Mouse (Mus musculus): ENCODE results near the gene Fam71b. TPM values are rescaled to one million over a fixed set of nuclear protein-coding genes. Genes with fewer than 3 reads are reported as not detected.
"Not testable (repeated sequence)": the region's sequence is repeated elsewhere in the genome, so short reads cannot be mapped to it uniquely, and the experiment has no call there.

The Fam71b gene
- polyA plus RNA-seq, 1 experiment from 2014 or later, result not detected

- H3K27me3 ChIP-seq (ENCODE audit: control insufficient read depth, insufficient read depth, low read length), result no peaks in the 10 kb centered on the region
- no peak overlapping the region for H3K4me3 ChIP-seq (replicated peaks; ENCODE audit: low read length)
- no peak overlapping the region for H3K4me2 ChIP-seq (ENCODE audit: low read depth, low read length)
- ATAC-seq (ENCODE audit: insufficient read depth, low FRiP score), result no peak
- no peak overlapping the region for H3K27ac ChIP-seq (ENCODE audit: low read length)
- no peaks in the 10 kb centered on the region for H3K36me3 ChIP-seq (ENCODE audit: control insufficient read depth, insufficient read depth, low read length)
- no peak overlapping the region for H3K9ac ChIP-seq (ENCODE audit: low read length)
- 45% methylated on average over 10 of the region's 10 CpGs for WGBS
- no peaks in the 10 kb centered on the region for H3K4me1 ChIP-seq (ENCODE audit: control insufficient read depth, insufficient read depth, low read length)
- H3K9me3 ChIP-seq (replicated peaks; ENCODE audit: control insufficient read depth, low read length), result no peaks in the 10 kb centered on the region
These were observed 10.4 kb downstream of the Fam71b start for GRCm38 (mm10) chr11:46406721-46407120.

DNA sequence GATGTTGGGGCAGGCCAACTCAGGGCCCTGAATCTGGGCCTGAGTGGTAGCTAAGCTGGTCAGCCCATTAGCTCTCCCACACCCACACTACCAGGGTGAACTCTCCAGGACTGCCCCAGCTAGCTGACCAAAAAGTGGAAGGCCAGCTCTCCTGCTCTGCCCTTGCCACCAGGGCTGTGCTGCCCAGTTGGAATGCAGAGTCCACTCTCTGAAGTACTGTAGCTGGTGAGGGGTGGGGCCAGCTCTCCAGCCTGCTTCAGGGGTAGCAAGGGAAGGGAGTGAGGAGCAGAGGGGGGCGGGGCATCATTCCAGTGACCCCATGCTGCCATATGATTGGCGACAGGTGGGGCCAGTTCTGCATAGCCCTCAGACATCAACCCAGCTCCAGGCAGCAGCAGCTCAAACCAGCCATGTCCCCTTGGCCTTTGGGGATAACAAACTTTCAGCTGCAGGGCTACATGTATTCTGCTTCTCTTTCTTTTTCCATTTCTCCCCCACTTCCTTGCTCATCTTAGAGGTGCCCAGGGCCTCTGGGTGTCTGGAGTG is 13.7 kb downstream of the Fam71b start:
- 45% methylated on average over 2 of the region's 2 CpGs for WGBS

DNA sequence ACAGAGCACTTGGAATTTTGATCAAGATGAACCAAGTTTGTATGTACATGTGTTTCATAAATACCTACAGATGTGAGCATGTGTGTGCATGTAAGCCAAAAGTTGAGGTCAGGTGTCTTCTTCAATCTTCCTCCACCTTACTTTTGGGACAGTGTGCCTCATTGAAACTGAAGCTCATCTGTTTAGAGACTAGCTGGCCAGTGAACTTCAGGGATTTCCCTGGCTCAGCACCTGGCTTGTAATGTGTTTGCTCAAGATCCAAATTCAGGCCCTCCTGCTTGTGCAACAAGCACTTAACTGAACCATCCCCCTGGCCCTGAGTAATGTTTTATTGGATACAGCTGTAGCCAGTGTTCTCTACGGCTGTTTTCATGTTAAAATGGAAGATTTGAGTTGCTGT is 22.1 kb downstream of the Fam71b start:
- Histone ChIP-seq H3K4me1 (ENCODE audit: control insufficient read depth, insufficient read depth, low read length) (no peaks in the 10 kb centered on the region), H3K9me3 (replicated peaks; ENCODE audit: control insufficient read depth, low read length) (no peaks in the 10 kb centered on the region), H3K4me2 (ENCODE audit: low read depth, low read length) (no peak overlapping the region), H3K9ac (ENCODE audit: low read length) (no peak overlapping the region), H3K4me3 (replicated peaks; ENCODE audit: low read length) (no peak overlapping the region), H3K27me3 (ENCODE audit: control insufficient read depth, insufficient read depth, low read length) (no peaks in the 10 kb centered on the region), H3K27ac (ENCODE audit: low read length) (no peak overlapping the region), H3K36me3 (ENCODE audit: control insufficient read depth, insufficient read depth, low read length) (no peaks in the 10 kb centered on the region)
- WGBS, result 48% methylated on average over 1 of the region's 1 CpGs
- no peak for ATAC-seq (ENCODE audit: insufficient read depth, low FRiP score)

More for the DNA sequence above, 13.7 kb downstream of the Fam71b start:
- Histone ChIP-seq H3K4me3 (replicated peaks; ENCODE audit: low read length) (no peak overlapping the region), H3K27ac (ENCODE audit: low read length) (no peak overlapping the region), H3K9me3 (replicated peaks; ENCODE audit: control insufficient read depth, low read length) (no peaks in the 10 kb centered on the region), H3K4me1 (ENCODE audit: control insufficient read depth, insufficient read depth, low read length) (no peaks in the 10 kb centered on the region), H3K9ac (ENCODE audit: low read length) (no peak overlapping the region), H3K4me2 (ENCODE audit: low read depth, low read length) (no peak overlapping the region), H3K27me3 (ENCODE audit: control insufficient read depth, insufficient read depth, low read length) (no peaks in the 10 kb centered on the region), H3K36me3 (ENCODE audit: control insufficient read depth, insufficient read depth, low read length) (no peaks in the 10 kb centered on the region)
- ATAC-seq (ENCODE audit: insufficient read depth, low FRiP score), result 0 out of 2 replicates have a peak, but pooled peaks have one; percentile 21

DNA sequence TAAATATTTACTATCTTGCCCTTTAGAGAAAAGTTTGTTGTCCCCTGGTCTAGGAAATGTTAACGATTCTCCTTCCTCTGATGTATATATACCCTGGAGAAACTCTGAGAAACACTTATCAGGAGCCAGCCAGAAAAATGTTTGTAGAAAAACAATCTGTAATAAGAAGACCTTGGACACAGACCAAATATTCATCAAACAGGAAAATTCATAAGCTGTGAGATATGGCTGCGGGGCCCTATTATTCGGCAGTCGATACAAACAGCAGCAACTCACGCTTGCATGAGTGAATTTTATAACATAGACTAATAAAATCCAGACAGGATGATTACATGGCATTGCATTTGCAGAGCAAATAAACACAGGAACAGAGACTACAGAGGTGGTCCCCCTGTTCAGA is 22.5 kb downstream of the Fam71b start:
- Histone ChIP-seq H3K36me3 (ENCODE audit: control insufficient read depth, insufficient read depth, low read length) (no peaks in the 10 kb centered on the region), H3K27ac (ENCODE audit: low read length) (no peak overlapping the region), H3K9ac (ENCODE audit: low read length) (no peak overlapping the region), H3K9me3 (replicated peaks; ENCODE audit: control insufficient read depth, low read length) (no peaks in the 10 kb centered on the region), H3K4me2 (ENCODE audit: low read depth, low read length) (no peak overlapping the region), H3K27me3 (ENCODE audit: control insufficient read depth, insufficient read depth, low read length) (no peaks in the 10 kb centered on the region), H3K4me3 (replicated peaks; ENCODE audit: low read length) (no peak overlapping the region), H3K4me1 (ENCODE audit: control insufficient read depth, insufficient read depth, low read length) (no peaks in the 10 kb centered on the region)
- no peak for ATAC-seq (ENCODE audit: insufficient read depth, low FRiP score)
- whole genome bisulfite sequencing, result 68% methylated on average over 5 of the region's 5 CpGs

DNA sequence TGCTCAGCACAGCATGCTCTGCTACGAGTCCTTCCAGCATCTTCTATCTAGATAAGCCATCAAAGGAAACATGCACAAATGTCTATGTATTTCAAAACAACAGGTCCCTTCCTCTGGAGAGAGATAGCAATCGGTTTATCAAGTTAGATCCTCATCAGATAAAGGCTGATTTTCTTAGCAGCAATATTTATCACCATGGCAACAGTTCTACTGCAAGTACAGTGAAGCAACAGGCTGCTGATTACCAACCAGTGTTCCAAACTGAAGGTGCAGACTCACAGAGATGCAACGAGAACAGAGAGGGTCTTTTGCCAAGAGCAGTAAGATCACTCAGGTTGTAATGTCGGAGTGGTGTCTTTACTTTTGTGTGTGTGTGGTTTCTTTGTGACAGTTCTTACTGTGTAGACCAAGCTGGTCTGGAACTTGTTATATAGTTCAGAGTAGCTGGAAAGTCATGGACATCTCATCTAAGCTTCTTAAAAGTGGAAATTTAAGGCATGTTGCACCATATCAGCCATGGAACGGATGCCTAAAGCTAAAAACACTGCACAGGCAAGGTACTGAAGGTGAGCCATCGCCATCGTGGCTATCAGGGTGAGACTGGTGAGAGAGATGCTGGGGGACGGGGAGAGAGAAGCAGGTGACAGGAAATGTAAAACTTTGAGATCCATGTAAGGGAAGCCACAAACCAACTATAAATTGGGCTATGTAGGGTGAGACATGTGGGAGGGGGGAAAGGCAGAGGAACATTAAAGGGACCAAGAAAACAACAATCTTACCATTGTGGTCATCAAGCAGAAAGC is 24.9 kb downstream of the Fam71b start:
- WGBS, result 72% methylated on average over 8 of the region's 8 CpGs
- H3K9me3 ChIP-seq (replicated peaks; ENCODE audit: control insufficient read depth, low read length), result no peaks in the 10 kb centered on the region
- no peaks in the 10 kb centered on the region for H3K27me3 ChIP-seq (ENCODE audit: control insufficient read depth, insufficient read depth, low read length)
- no peaks in the 10 kb centered on the region for H3K4me1 ChIP-seq (ENCODE audit: control insufficient read depth, insufficient read depth, low read length)
- no peak overlapping the region for H3K9ac ChIP-seq (ENCODE audit: low read length)
- no peak overlapping the region for H3K4me2 ChIP-seq (ENCODE audit: low read depth, low read length)
- H3K36me3 ChIP-seq (ENCODE audit: control insufficient read depth, insufficient read depth, low read length), result no peaks in the 10 kb centered on the region
- H3K4me3 ChIP-seq (replicated peaks; ENCODE audit: low read length), result no peak overlapping the region
- no peak for ATAC-seq (ENCODE audit: insufficient read depth, low FRiP score)
- H3K27ac ChIP-seq (ENCODE audit: low read length), result no peak overlapping the region

GRCm38 (mm10) chr11:46428131-46428530 is 31.8 kb downstream of the Fam71b start:
- H3K9ac ChIP-seq (ENCODE audit: low read length); ATAC-seq (ENCODE audit: insufficient read depth, low FRiP score); H3K4me1 ChIP-seq (ENCODE audit: control insufficient read depth, insufficient read depth, low read length); H3K27ac ChIP-seq (ENCODE audit: low read length); H3K27me3 ChIP-seq (ENCODE audit: control insufficient read depth, insufficient read depth, low read length); H3K4me2 ChIP-seq (ENCODE audit: low read depth, low read length); H3K4me3 ChIP-seq (replicated peaks; ENCODE audit: low read length); H3K36me3 ChIP-seq (ENCODE audit: control insufficient read depth, insufficient read depth, low read length); H3K9me3 ChIP-seq (replicated peaks; ENCODE audit: control insufficient read depth, low read length): not testable (repeated sequence)
- WGBS, result 45% methylated on average over 4 of the region's 4 CpGs

GRCm38 (mm10) chr11:46430123-46430522 is 33.8 kb downstream of the Fam71b start:
- Histone ChIP-seq H3K4me3 (replicated peaks; ENCODE audit: low read length) (no peak overlapping the region), H3K4me1 (ENCODE audit: control insufficient read depth, insufficient read depth, low read length) (no peaks in the 10 kb centered on the region), H3K36me3 (ENCODE audit: control insufficient read depth, insufficient read depth, low read length) (no peaks in the 10 kb centered on the region), H3K4me2 (ENCODE audit: low read depth, low read length) (no peak overlapping the region), H3K9me3 (replicated peaks; ENCODE audit: control insufficient read depth, low read length) (no peaks in the 10 kb centered on the region), H3K27me3 (ENCODE audit: control insufficient read depth, insufficient read depth, low read length) (no peaks in the 10 kb centered on the region), H3K9ac (ENCODE audit: low read length) (no peak overlapping the region), H3K27ac (ENCODE audit: low read length) (no peak overlapping the region)
- WGBS, result 83% methylated on average over 2 of the region's 2 CpGs
- no peak for ATAC-seq (ENCODE audit: insufficient read depth, low FRiP score)

DNA sequence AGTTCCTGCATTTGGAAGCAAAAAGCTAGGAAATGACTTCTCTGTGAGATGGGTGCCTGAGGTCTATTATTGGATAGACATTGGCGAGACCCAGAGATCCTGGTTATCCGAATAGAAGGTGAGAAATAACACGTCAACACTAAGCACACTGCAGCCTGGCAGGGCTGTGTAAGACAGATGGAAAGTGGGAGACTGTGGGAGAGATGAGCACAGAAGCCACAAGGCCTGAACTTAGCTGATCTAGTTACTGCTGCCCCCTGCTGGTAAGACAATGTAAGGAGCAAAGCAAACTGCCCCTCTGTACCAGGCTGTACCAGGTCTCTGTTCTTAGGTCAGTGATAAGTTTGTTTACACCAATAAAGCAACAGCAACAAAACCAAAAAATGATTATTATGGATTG is 34.8 kb downstream of the Fam71b start:
- Histone ChIP-seq H3K27ac (ENCODE audit: low read length) (no peak overlapping the region), H3K4me3 (replicated peaks; ENCODE audit: low read length) (no peak overlapping the region), H3K9ac (ENCODE audit: low read length) (no peak overlapping the region), H3K4me2 (ENCODE audit: low read depth, low read length) (no peak overlapping the region), H3K4me1 (ENCODE audit: control insufficient read depth, insufficient read depth, low read length) (no peaks in the 10 kb centered on the region), H3K9me3 (replicated peaks; ENCODE audit: control insufficient read depth, low read length) (no peaks in the 10 kb centered on the region), H3K36me3 (ENCODE audit: control insufficient read depth, insufficient read depth, low read length) (no peaks in the 10 kb centered on the region), H3K27me3 (ENCODE audit: control insufficient read depth, insufficient read depth, low read length) (no peaks in the 10 kb centered on the region)
- 22% methylated on average over 3 of the region's 3 CpGs for WGBS
- peak; percentile 47; the same call in 1 of the 2 replicates for ATAC-seq (ENCODE audit: insufficient read depth, low FRiP score)

- peaks cover 3% of the 10 kb centered on the region; the same call in 1 of the 2 replicates for H3K4me1 ChIP-seq (ENCODE audit: control insufficient read depth, insufficient read depth, low read length)
- ATAC-seq (ENCODE audit: insufficient read depth, low FRiP score), result no peak
- no peaks in the 10 kb centered on the region for H3K9me3 ChIP-seq (replicated peaks; ENCODE audit: control insufficient read depth, low read length)
- H3K27ac ChIP-seq (ENCODE audit: low read length), result no peak overlapping the region
- no peak overlapping the region for H3K4me2 ChIP-seq (ENCODE audit: low read depth, low read length)
- no peak overlapping the region for H3K9ac ChIP-seq (ENCODE audit: low read length)
- H3K27me3 ChIP-seq (ENCODE audit: control insufficient read depth, insufficient read depth, low read length), result no peaks in the 10 kb centered on the region
- H3K36me3 ChIP-seq (ENCODE audit: control insufficient read depth, insufficient read depth, low read length), result no peaks in the 10 kb centered on the region
- H3K4me3 ChIP-seq (replicated peaks; ENCODE audit: low read length), result no peak overlapping the region
These were observed 39.0 kb downstream of the Fam71b start for GRCm38 (mm10) chr11:46435363-46435762.

All from stomach, embryonic 16.5 days (tissue).